Mouse (Mus musculus): ENCODE data around the gene Git1. TPM values are rescaled to one million over a fixed set of nuclear protein-coding genes. Genes with fewer than 3 reads are reported as not detected.

The Git1 gene
- polyA plus RNA-seq (2017; shearing (Covaris generic)), result 10 to 100 TPM; 31.3 to 38.8 TPM

DNA sequence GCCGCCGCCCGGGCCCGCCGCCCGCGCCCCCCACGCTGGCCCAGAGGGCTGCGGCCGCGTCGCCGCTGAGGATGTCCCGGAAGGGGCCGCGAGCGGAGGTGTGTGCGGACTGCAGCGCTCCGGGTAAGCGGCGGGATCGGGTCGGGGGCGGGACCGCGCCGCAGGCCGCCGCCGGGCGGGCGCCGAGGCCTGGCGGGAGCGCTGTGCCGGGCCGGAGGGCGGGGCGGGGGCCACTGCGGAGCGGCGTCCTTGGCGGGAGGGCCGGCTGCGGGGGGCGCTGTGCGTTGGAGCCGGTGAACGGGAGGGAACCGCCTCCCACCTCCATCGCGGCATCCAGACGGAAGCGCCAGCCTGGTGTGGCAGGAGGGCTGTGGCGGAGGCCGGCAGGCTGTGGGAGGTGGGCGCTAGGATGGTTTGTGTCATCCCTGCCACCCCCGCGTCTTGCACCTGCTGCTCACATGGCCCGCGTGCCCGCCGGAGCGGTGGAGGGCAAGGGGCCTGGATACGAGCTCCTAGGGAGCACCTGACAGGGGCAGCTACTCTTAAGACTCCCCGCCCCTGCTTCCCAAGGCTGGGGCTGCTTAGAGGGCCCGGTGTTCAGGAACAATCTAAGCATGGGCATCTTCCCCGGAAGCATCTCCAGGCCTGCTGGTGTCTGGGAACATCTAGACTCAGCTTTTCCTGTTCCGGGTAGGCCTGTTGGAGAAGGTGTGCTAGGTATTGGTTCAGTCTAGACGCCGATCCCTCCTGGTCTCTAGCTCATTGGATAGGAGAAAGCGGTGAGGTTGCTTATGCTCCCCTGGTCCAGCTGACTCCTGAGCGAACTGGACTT is at the start of gene Git1:
Git1 (plus strand) TSS at position 51 of the 832 bp plus-strand sequence.

DNA sequence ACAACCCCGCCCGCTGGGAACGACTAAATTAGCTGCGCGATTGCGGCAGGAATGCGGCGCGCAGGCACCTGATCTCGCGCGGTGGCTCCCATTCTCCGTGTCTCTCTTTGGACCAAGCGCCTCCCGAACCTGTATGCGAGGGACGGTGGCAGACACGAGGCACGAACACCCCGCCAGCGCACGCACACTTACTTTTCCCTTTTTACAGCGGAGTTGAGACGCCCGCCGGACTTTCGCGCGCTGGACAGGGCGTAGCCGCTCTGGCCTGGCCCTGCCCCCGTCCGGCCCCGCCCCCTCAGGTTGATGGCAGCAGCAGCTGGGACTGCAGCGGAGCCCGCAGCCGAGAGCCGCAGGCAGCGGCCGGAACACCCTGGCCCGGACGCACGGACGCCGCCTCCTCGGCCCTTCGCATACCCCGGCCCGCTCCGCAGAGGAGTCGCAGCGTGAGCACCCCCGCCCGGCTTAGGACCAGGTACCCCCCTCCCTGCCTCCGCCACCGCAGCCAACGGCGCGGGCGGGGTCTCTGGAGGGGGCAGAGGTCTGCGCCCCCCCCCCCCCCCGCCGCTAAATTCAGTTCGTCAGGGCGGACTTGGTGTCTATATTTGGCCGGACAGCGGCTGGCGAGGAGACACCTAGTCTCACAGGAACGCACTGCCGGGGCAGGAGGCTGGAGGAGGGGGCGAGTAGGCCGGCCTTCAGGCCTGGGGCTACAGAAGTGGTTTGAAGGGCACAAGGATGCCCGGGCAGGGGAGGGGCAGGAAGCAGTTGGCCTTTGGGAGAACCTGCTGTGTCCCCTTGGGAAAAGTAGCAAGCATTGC is 30.9 kb upstream of the Git1 start, which contains the start of gene Coro6:
Coro6 (plus strand) TSS at position 129 of the 818 bp plus-strand sequence.

DNA sequence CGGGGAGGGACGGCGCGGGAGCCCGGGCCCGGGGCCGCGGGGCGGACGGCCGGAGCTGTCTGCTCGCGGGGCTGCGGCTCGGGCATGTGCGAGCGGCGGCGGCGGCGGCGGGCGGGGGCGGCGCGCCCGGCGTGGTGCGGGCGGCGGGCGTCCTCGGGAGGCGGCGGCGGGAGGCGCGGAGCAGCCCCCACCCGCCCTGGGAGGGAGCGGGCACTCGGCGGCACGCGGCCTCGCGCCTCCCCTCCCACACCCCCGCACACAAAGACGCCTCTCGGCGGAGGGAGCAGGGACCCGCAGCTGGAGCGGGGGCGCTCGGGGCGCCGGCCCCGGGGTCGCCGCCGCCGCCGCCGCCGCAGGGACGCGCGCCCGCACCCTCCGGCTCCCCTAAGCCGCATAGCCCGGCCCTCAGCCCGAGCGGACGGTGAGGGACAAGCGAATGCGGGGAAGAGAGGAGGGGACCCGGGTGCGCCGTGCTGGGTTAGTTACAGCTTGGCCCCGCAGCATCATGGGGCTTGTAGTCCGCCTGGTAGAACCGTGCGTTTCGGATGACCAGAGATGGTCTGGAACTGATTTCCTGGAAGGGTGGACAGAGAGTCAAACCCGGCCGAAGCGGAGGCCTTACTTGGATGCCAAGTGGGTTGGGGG is 3.6 kb upstream of the Git1 start, which contains the start of gene Ankrd13b:
Ankrd13b (minus strand) TSS at position 88 of the 645 bp plus-strand sequence.

DNA sequence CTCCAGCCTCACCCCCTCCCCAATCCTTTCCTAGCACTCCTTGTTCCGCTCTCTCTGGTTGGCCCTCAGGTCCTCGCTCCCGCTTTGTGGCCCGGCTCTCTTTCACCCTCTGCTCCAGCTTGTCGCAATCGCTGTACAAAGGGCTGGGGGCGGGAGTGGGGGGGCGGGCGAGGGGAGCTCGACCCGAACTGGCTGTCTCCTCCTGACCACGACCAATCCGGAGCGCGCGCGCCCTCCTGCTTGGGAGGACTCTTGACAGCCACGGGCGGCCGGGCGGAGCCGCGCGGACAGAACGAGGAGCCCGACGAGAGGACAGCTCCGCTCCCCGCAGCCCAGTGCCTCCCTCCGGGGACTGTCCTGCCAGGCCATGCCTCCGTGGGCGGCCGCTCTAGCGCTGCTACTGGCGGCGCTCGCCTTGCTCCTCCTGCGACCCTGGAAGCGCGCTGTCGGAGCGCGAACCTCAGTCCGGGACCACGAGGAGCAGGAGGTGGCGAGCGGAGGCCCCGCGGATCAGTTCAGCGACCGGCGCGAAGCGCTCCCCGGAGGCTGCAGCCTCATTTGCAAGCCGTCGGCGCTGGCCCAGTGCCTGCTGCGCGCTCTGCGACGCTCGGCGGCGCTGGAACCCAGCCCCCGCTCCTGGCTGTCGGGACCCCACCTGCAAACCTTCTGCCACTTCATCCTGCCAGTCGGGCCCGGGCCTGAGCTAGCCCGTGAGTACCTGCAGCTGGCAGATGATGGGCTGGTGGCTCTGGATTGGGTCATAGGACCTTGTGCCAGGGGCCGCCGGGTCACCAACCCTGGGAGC is 21.7 kb downstream of the Git1 start, which contains the start of gene Abhd15:
Abhd15 (plus strand) TSS at position 290 of the 805 bp plus-strand sequence.

DNA sequence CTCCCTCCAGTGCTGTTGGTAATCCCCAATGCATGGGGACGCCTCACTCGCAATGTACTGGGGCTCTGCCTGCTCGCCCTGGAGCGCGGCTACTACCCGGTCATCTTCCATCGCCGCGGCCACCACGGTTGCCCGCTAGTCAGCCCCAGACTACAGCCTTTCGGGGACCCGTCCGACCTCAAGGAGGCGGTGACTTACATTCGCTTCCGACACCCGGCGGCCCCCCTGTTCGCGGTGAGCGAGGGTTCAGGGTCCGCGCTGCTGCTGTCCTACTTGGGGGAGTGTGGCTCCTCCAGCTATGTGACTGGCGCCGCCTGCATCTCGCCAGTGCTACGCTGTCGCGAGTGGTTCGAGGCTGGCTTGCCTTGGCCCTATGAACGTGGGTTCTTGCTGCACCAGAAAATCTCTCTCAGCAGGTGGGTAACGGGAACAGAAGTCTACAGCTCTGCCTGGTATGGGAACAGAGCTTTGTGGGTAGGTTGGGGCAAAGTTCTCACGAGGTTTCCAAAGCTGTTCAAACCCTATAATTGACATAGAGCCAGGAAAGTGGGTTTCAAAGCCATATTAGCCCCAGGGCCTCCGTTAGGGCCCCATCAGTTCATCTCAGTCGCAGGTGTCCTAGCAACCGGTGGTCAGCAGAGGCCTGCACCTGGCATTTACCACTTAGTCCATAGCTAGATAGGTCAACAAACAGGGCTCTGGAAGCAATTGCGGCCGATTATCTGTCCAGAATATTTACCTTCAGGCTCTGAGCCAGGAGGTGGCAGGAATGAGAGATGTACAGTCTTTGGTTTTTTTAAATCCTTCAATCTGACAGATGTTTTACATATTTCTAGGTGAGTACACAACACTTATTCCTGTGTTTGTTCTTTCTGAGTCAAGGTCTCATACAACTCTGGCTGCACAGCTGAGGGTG is 22.5 kb downstream of the Git1 start, which contains the start of gene Trp53i13:
Trp53i13 (minus strand) TSS at position 344 of the 916 bp plus-strand sequence.

DNA sequence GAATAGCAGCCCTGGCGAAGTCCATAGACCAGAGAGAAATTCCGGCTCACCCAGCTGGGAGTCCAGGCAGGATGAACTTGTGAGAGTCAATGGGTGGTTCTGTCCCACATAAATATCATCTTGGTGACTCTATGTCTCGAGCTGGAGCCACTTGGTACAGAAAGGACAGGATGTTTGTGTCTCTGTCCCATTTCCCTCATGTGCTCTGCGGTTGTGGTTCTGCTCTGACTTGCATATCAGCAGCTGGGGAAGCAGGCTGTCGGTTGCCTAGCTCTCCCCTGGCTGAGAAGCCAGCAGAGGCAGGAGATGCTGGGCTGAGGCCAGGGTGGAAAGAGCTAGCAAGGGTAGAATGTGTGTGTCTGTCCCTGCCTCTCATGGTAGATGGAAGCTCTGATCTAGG is 25.7 kb downstream of the Git1 start, which contains the start of gene Gm10392:
Gm10392 (minus strand) TSS at position 156 of the 400 bp plus-strand sequence.

Other genes with a start within 250 kb of the Git1 start
- gene Coro6, start 31.2 kb upstream of the Git1 start, polyA plus RNA-seq (2017; shearing (Covaris generic)), result not detected
- 1 to 10 TPM; 4.5 to 7.2 TPM for gene Ankrd13b, start 3.9 kb upstream of the Git1 start, polyA plus RNA-seq (2017; shearing (Covaris generic))
- gene Abhd15, start 21.6 kb downstream of the Git1 start, polyA plus RNA-seq (2017; shearing (Covaris generic)), result 1 to 10 TPM; 2.1 to 2.2 TPM
- gene Trp53i13, start 22.4 kb downstream of the Git1 start, polyA plus RNA-seq (2017; shearing (Covaris generic)), result 10 to 100 TPM; 31.8 to 46.2 TPM
- gene Gm10392, start 25.6 kb downstream of the Git1 start, polyA plus RNA-seq (2017; shearing (Covaris generic)), result under 1 TPM; 0.20 to 0.82 TPM
- gene Taok1, start 114.3 kb downstream of the Git1 start, polyA plus RNA-seq (2017; shearing (Covaris generic)), result 1 to 10 TPM; 6.3 to 8.0 TPM
- 10 to 100 TPM; 41.5 to 46.1 TPM for gene Nufip2, start 192.6 kb downstream of the Git1 start, polyA plus RNA-seq (2017; shearing (Covaris generic))
- under 1 TPM in 1 of 2 experiments, not detected in 1; 0.37 TPM for gene Cryba1, start 231.7 kb downstream of the Git1 start, polyA plus RNA-seq (2017; shearing (Covaris generic))

All from activated CD4-positive, CD25-positive, alpha-beta regulatory T cell (primary cell).